ENCODE assay signal across 17 mouse cellular contexts in the genomic region with DNA sequence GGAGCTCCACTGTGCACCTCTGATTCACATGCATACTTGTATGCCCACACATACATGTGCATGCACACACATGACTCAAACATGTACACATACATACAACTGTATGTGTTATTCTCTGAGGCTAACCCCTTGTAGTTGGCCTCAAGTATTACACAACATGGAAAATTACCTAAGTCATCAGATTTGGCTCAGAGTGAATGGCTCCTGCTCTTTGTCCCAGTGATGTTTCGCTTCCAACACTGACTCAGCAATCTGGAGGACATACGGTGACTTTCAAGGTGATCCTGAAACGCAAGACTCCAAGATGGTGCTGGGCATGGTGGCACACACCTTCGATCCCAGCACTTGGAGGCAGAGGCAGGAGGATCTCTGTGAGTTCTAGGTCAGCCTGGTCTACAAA.
DNase-seq lines count a peak whose midpoint lies in the region.
"Had no signal": no experiment of that assay in that cellular context is flagged by ENCODE, and none has a peak within 500 bp of the region (broad histone marks: within the 10 kb centered on the region; RNA-seq: fewer than 3 reads in every experiment).

No protein-coding gene starts in this region.

- peak; percentile 52 for DNase-seq in adrenal gland, adult 2 months
- DNase-seq in adrenal gland, adult 18-20 months (ENCODE audit: low spot score in 2 of 2): no peak
- DNase-seq in kidney, adult 8-10 months: peak; percentile 18 to 20
- no peak for DNase-seq in kidney, postnatal 25 days
- peak; percentile 11 for DNase-seq in 3T3-L1 (ENCODE audit: low read depth, low spot score)
- peak; percentile 46 for DNase-seq in adrenal gland, postnatal 14 days
- DNase-seq in thymus, postnatal 14 days: no peak
- no peak for DNase-seq in embryo, embryonic 11 days
- DNase-seq: cerebellum, adult 11-12 months; cerebellum, postnatal 10 days; gastrocnemius, postnatal 10 days; kidney, adult 18-20 months; layer of hippocampus, postnatal 36 days; left cerebral cortex, postnatal 4 days; lung, postnatal 36 days; thymus, adult 2 months; thymus, postnatal 4 days had no signal

Comparison
In these comparisons a context has a peak if more than half of its experiments do, and no peak if none do; other contexts are left out.
1. DNase-seq: peak in adrenal gland, adult 2 months (single experiment), kidney, adult 8-10 months (2 of 2), 3T3-L1 (single experiment) and adrenal gland, postnatal 14 days (single experiment); none in adrenal gland, adult 18-20 months (0 of 2), kidney, postnatal 25 days (0 of 2), thymus, postnatal 14 days (single experiment) and embryo, embryonic 11 days (single experiment).